In genomic region chr9:69296418-69296817, GRCm38 (mm10) we compare ENCODE assay signal across 9 mouse cellular contexts.
DNase-seq lines count a peak whose midpoint lies in the region; TF ChIP-seq lines count a peak whose summit lies in the region.
"Had no signal": no experiment of that assay in that cellular context is flagged by ENCODE, and none has a peak within 500 bp of the region (broad histone marks: within the 10 kb centered on the region; RNA-seq: fewer than 3 reads in every experiment).

No protein-coding gene starts in this region.

- H3K36me3 ChIP-seq in heart, embryonic 10.5 days = no peaks in the 10 kb centered on the region
- no peaks in the 10 kb centered on the region for H3K36me3 ChIP-seq in C2C12 (ENCODE audit: control insufficient read depth, insufficient read depth)
- H3K36me3 ChIP-seq: midbrain, embryonic 12.5 days had no signal

- H3K79me3 ChIP-seq in C2C12 (ENCODE audit: low read depth) = no peaks in the 10 kb centered on the region

- H3K27me3 ChIP-seq in heart, embryonic 10.5 days (ENCODE audit: insufficient read depth, poor library complexity, severe bottlenecking) = peaks cover 21% of the 10 kb centered on the region; the same call in 1 of the 2 replicates
- H3K27me3 ChIP-seq in C2C12 (ENCODE audit: control insufficient read depth, insufficient read depth, insufficient read length) = peaks cover 4% of the 10 kb centered on the region

- H3K4me3 ChIP-seq in heart, embryonic 10.5 days = no peak overlapping the region
- H3K4me3 ChIP-seq in C2C12 (ENCODE audit: insufficient read depth, poor library complexity, severe bottlenecking) = no peak overlapping the region
- H3K4me3 ChIP-seq: midbrain, embryonic 12.5 days had no signal

- DNase-seq in heart, adult 8-10 months (ENCODE audit: low spot score) = peak; percentile 81
- DNase-seq in heart, embryonic 10.5 days (ENCODE audit: low spot score) = no peak
- DNase-seq in brain, adult 2 months (ENCODE audit: low read depth, low spot score) = peak; percentile 86
- DNase-seq in gastrocnemius, postnatal 10 days = peak; percentile 62
- peak; percentile 47 to 75 for DNase-seq in left cerebral cortex, adult 18-20 months (ENCODE audit: low spot score in 2 of 2)
- peak; percentile 86 for DNase-seq in retina, postnatal 1 day
- DNase-seq in yolk sac, embryonic 10.5 days (ENCODE audit: low spot score) = no peak

- H3K79me2 ChIP-seq in C2C12 (ENCODE audit: control insufficient read depth, insufficient read depth) = no peaks in the 10 kb centered on the region

- no peaks in the 10 kb centered on the region for H3K9me3 ChIP-seq in heart, embryonic 10.5 days
- H3K9me3 ChIP-seq: midbrain, embryonic 12.5 days had no signal

- H3K4me1 ChIP-seq in heart, embryonic 10.5 days = peaks cover 9% of the 10 kb centered on the region; the same call in 1 of the 2 replicates

- H3ac ChIP-seq in C2C12 (ENCODE audit: control insufficient read depth, insufficient read length, low read depth) = no peak overlapping the region

- 17% methylated on average over 2 of the region's 2 CpGs for WGBS in heart, embryonic 10.5 days

- H3K27ac ChIP-seq in heart, embryonic 10.5 days = no peak overlapping the region
- H3K27ac ChIP-seq: midbrain, embryonic 12.5 days had no signal

- peak; percentile 41 for TF ChIP-seq CTCF in C2C12 (IDR thresholded peaks at IDR 0.05; ENCODE audit: control insufficient read depth, insufficient read depth, insufficient read length)

TF ChIP-seq in C2C12, 6 proteins besides CTCF, POLR2A, EP300 and RAD21:
- TF ChIP-seq USF1 (IDR thresholded peaks at IDR 0.05; ENCODE audit: low read depth) (no peak), CEBPB (IDR thresholded peaks at IDR 0.05; ENCODE audit: low read depth) (no peak), MAX (IDR thresholded peaks at IDR 0.05) (no peak), MYOG (IDR thresholded peaks at IDR 0.05; ENCODE audit: control insufficient read depth, extremely low read depth, insufficient read length) (no peak), MYOD1 (IDR thresholded peaks at IDR 0.05; ENCODE audit: control insufficient read depth, insufficient read length, low read depth) (no peak), FOSL1 (IDR thresholded peaks at IDR 0.05; ENCODE audit: insufficient read depth, low read length, poor library complexity, severe bottlenecking) (no peak)

Comparison
In these comparisons a context has a peak if more than half of its experiments do, and no peak if none do; other contexts are left out.
1. DNase-seq: peak in heart, adult 8-10 months (single experiment), brain, adult 2 months (single experiment), gastrocnemius, postnatal 10 days (single experiment), left cerebral cortex, adult 18-20 months (2 of 2) and retina, postnatal 1 day (single experiment); none in heart, embryonic 10.5 days (single experiment) and yolk sac, embryonic 10.5 days (single experiment).